Mouse (Mus musculus) layer of hippocampus, postnatal 36 days (tissue): ENCODE data around the gene Hfe2. TPM values are rescaled to one million over a fixed set of nuclear protein-coding genes. Genes with fewer than 3 reads are reported as not detected.

Source experiments
- DNase-seq, 2 experiments: peaks; one replicate each; pipeline ENCODE4 v3.0.0; 2022
- total RNA-seq, 2 experiments: library from RNA; stranded (reverse); gene quantifications; 2 replicates each; pipeline ENCODE4 v1.2.3; 2021

Gene Hfe2
- total RNA-seq, 2 experiments from 2014 or later, result 0.25 TPM; not detected in 1

DNA sequence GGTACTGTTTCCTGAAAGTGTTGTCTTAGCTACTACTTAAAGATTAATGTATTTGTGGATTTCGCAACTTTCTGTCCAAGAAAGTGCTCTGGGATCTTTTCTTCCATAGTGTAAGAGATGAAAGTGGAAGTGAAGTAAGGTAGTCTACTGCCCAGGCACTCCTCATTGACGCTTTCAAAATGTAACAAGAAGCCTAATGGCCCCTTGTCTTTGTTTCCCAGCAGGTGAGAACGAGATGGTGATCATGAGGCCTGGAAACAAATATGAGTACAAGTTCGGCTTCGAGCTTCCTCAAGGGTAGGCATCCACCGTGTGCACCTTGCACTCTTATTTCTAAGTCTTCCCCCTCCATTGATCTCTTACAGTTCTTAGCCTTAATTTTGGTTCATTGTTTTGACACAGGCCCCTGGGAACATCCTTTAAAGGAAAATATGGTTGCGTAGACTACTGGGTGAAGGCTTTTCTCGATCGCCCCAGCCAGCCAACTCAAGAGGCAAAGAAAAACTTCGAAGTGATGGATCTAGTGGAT, 33.8 kb downstream of the Hfe2 start:
- DNase-seq, result no peak

DNA sequence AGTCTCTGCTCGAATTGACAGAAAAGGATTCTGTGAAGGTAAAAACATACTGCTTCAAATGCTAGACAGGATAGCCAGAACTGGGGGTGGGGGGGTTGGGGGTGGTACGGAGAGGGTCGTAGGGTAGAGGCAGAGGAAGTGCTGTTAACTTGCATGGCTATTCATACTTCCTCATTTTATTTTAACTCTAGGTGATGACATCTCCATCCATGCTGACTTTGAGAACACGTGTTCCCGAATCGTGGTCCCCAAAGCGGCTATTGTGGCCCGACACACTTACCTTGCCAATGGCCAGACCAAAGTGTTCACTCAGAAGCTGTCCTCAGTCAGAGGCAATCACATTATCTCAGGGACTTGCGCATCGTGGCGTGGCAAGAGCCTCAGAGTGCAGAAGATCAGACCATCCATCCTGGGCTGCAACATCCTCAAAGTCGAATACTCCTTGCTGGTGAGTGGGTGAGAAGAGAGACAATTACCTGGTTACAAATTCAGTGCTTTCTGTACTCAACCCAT, 34.5 kb downstream of the Hfe2 start:
- DNase-seq, result no peak

DNA sequence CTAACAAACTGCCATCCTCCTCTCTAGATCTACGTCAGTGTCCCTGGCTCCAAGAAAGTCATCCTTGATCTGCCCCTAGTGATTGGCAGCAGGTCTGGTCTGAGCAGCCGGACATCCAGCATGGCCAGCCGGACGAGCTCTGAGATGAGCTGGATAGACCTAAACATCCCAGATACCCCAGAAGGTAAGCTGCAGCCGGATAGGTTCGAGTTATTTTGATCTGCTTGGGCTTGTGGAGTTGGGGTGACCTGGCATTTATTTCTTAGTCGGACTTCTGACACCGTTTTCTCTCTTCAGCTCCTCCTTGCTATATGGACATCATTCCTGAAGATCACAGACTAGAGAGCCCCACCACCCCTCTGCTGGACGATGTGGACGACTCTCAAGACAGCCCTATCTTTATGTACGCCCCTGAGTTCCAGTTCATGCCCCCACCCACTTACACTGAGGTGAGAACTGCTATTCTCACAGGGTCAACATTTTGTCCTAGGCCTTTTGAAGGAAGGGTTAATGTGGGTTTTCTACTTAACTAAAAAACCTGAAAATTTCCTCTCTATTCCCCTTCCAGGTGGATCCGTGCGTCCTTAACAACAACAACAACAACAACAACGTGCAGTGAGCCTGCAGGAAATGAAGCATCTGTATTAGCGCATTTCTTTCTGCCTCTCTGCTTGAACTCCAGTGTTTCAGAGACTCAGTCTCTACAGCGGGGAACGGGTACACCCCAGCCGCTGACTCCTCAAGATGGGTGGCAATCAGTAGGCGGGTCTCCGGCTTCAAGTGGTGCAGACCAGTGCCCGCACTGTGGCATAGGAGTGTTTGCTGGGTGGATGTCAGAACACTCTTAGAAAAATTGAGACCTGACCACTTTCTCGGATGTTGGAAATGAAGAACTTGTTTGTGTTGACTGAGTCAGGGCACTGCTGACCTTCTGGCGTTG, 35.2 kb downstream of the Hfe2 start:
- no peak for DNase-seq

DNA sequence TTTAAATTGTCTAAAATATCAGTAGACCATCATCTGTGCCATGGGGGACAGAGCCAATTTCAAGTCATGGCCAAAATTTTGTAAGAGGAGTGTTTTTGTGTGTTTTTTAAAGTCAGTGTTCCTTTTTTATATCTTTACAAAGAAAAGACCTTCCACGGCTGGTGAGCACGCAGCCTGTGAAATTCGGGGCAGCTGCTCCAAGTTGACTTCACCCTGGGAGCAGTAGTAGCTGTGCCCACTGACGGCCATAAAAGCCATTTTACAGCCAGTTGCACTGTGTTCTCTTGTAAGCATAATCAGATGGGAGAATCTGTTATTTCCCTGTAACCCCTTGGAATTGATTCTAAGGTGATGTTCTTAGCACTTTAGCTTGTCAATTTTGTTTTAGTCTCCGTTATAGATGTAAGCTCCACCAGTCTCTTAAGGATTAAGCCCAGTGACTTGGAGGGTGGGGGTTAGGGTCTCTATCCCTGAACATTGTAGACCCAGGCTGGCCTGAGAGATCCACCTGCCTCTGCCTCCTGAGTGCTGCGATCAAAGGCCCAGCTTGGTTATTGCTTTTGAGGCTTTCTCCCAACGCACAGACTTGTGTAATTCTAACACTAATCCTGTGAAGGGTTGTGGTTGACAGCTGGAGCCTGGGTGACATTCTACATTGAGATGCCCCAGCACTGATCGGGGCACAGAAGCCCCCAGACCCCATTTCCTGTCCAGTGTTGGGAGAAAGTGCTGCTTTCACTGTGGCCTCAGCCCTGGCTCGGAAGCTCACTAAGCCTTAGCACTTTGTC, 36.1 kb downstream of the Hfe2 start:
- DNase-seq, result no peak

DNA sequence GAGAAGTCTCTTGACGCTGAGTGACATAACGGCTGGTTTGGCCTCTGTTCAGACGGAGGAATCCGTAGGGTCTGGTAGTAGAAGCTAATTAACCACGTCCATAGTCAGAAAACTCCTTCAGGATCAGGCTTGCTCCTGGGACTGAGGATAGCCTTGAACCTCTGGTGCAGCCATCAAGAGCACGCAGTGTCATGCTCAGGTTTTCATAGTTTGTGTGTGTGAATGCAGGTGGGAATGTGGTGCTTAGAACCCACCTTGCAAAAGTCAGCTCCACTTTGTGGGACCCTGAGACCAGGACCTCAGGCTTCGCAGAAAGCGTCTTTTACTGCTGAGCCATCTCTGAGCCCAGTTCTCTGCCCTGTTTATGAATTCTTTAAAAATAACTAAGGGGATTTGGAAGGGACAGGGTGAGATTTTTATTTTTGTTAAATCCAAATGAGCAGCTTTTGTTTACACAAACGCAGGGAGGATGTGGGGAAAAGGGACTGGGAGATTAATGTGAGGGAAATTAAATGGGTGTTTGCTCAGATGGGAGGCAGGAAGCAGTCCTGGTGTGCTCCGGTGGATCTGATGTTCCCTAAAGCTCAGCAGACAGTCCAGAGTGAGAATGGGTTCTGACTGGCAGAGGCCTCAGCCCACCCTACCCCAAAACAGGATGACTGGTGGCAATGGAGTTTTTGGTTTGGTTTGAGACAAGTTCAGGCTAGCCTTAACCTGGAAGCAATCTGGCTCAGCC, 37.1 kb downstream of the Hfe2 start:
- DNase-seq, result no peak

DNA sequence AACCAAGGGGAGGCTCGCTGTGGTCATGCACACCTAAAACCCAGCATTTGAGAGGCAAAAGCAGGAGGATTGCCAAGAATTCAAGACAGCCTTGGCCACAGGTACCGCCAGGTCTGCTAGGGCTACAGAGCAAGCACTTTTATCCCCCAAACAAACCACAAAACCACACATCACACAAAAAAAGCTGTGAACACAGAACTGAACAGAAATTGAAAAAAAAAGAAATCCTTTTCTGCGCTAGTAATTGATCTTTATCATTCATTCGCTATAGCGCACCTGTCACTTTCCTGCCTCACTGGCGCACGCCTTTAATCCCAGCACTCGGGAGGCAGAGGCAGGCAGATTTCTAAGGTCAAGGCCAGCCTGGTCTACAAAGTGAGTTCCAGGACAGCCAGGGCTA, 38.3 kb downstream of the Hfe2 start:
- DNase-seq, result no peak

DNA sequence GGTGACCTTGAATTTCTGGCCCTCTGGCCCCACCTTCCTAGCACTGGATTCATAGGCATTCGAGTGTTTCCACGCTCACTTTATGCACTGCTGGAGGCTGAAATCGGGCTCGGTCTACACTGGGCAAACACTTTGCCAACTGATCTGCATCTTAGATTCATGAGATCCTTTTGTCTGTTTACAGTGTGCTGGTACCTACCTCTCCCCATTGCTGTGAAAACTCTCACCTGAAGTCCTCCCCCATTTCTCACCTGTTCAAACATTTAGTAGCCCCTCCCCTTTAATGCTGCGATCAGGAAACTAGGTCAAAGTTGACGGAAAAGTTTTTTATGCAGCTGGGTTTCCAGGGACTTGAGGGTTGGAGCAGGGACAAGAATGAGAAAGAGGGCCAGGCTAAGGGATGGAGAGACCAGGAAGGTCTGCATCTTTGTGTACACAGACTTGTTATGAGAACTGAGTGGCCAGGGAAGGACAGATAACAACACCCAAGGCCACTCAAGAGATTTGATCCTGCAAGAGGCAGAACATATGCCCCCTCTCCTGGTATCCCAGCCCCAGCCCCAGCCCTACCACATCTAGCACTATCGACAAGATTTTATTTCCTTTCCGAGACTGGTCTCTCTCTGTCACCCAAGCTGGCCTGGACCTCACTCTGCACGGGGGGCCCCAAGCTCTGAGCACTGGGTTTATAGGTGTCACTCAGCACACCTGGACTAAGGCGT, 39.1 kb downstream of the Hfe2 start:
- no peak for DNase-seq

DNA sequence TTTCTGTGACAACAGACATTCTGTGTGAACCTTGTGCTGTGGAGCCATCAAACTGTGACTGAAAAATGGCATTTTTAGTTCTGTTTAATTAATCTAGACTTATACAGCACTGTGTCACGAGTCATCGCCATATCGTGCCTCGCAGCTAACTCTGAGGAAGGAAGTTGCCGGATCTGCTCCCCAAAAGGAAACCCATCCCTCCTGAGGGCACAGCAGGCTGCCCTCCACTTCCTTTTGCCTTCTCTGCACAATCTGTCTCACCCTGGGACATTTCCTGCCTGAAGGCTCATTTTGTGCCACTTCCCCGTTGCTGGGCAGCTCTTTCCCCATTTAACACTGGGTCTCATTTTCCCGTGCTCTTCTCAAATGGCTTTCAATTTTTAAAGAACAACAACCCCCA, 39.7 kb downstream of the Hfe2 start:
- no peak for DNase-seq

DNA sequence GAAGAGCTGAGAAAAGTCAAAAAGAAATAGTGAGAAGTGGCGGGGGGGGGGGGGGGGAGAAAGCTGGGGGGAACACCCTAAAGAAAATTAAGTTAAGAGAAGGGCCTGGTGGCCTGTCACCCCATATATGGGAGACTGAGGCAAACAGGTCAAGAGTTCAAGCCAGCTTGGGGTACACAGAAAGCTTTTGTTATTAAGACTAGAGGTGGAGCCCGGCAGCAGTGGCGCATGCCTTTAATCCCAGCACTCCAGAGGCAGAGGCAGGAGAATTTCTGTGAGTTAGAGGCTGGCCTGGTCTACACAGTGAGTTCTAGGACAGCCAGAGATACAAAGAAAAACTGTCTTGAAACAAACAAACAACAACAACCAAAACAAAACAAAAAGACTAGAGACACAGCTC, 40.1 kb downstream of the Hfe2 start:
- no peak for DNase-seq

DNA sequence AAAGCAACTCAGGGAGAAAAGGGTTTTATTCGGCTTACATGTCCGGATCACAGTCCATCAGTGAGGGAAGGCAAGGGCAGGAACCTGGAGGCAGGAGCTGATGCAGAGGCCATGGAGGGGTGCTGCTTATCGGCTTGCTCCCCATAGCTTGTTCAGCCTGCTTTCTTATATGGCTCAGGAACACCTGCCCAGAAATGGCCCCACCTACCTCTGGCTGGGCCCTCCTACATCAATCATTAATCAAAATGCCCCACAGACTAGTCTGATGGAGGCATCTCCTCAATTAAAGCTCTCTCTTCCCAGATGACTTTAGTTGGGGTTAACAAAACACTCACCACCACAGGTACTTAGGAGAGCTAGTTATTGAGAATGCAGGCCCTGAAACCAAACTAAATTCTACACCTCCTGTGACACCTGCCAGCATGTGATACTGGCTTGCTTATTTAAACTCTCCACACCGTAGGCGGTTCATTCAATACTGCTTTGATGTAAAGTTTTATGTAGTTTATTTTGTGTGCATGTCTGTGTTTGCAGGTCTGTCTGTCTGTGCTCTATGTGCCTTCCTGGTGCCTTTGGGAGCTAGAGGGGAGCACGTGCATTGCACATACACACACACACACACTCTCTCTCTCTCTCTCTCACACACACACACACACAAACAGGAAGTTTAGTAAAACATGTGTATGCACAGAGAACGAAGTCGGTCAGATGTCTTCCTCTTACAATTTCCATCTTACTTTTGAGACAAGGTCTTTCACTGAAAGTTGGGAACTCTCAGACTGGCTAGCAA, 41.9 kb downstream of the Hfe2 start:
- no peak for DNase-seq

DNA sequence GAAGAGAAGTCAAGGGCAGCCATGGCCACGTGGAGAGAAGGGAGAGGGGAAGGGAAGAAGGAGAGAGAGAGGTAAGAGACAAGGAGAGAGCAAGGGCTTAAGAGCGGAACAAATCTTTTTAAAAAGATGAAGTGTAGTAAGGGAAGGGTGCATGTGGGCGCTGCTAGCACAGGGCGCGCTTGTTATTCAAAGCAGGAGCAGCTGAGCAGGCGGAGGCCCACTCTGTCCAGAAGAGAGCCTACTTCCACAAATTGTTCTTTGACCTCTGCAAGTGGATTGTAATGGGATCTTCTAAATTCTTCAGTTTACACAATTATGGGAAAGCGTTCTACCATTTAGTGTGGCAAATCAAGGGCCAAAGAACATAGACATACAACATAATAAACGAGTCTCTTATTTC, 43.6 kb downstream of the Hfe2 start:
- DNase-seq, result no peak

DNA sequence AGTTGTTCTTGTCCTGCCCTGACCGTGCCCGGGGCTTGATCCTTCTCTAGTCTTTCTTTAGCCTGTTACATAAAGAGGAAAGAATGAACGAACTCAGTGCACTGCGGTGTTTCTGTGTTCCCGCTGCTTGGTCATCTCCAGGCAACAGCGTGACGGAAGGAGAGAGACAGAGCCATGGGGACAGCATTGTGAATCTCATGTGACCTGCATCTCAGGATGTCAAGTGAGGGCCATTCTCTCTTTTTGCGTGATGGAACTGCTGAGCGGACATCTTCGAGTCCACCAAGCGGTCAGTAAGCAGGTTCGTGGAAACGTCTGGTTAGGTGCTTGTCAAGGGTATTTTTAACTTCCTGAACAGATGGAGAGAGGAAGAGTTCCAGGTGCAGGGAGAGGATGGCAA, 44.5 kb downstream of the Hfe2 start:
- DNase-seq, result no peak

DNA sequence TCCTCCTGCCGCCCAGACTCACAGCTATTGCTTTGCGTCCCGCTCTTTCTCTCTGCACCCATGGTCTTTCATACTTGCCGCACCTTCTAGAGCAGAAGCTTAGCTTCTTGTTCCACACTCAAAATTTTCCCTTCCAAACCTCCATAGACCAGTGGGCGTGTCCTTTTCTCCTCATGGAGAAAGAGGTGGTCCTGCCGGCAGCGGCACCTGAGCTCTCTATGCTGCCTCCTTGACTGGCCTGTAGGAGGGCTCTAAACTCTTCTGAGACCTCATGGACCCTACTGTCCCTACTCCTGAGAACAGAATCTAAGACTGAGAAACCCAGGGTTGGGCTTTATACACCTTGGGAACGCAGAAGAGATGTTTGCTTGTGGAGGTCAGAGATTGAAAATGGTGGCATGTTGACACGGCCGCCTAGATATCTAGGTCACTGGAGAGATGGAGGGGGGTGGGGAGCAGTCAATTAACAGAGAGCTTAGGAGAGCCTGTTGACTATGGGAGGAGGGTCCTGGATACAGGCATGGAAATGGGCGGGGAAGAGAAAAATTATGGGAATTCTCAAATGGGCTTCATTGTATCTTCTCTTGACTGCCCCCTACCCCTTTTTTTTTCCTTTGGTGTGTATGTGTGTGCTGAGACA, 45.1 kb downstream of the Hfe2 start:
- no peak for DNase-seq

DNA sequence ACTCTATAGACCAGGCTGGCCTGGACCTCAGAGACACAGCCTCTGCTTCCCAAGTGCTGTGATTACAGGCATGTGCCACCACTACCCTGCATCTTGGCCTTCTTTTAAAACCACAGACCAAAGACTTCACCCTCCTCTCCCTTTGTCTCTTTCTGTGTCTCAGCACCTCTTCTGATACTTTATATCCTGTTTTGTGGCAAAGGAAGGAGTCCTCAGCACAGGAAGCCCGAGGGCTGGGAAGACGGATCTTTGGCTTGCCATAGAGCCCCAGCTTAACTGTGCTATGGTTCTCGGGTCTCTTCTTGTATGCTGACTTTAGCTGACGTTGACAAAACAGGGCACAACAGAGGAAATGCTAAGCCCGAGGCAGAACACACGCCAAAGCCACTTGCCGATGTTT, 45.7 kb downstream of the Hfe2 start:
- no peak for DNase-seq

DNA sequence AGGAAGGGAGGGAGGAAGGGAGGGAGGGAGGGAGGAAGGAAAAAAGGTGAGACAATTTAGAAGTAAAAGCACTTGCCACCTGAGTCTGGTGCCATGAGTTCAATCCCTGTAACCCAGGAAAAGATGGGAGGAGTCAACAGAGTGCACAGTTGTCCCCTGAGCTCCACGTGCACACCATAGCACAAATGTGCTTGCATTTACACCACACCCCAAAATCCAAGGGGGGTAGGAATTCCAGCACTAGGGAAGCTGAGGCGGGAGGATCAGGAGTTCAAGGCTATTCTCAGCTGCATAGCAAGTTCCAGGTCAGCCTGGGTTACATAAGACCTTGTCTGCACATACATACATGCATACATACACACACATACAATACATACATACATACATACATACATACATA, 46.4 kb downstream of the Hfe2 start:
- DNase-seq, result no peak

DNA sequence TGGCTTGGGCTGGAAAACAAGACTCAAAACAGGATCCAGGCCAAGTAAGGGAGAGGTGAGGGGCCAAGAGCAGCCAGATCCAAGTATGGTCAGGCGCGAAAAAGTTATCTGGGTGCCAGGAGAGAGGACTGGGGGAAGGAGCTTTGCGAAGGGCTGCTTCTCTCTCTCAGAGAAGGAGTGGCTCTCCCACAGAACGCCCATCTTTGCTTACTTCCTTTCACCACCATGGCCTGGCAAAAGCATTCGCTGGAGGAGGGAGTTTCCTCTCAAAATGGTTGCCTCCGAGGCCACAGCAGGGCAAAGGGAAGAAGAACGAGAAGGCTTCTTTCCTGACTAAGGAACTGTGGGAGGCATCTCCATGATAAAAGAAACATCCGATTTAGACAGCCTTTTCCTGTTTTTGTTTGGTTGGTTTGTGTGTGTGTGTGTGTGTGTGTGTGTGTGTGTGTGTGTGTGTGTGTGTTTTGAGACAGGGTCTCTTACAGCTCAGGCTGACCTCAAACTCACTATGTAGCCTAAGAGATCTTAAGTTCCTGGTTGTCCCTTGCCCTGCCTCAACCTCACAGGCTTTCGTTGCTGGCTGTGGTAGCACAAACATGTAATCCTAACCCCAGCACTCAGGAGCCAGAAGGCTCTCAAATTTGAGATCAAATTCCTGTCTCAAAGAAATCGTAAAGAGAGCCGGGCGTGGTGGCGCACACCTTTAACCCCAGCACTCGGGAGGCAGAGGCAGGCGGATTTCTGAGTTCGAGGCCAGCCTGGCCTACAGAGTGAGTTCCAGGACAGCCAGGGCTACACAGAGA, 47.1 kb downstream of the Hfe2 start:
- no peak for DNase-seq

DNA sequence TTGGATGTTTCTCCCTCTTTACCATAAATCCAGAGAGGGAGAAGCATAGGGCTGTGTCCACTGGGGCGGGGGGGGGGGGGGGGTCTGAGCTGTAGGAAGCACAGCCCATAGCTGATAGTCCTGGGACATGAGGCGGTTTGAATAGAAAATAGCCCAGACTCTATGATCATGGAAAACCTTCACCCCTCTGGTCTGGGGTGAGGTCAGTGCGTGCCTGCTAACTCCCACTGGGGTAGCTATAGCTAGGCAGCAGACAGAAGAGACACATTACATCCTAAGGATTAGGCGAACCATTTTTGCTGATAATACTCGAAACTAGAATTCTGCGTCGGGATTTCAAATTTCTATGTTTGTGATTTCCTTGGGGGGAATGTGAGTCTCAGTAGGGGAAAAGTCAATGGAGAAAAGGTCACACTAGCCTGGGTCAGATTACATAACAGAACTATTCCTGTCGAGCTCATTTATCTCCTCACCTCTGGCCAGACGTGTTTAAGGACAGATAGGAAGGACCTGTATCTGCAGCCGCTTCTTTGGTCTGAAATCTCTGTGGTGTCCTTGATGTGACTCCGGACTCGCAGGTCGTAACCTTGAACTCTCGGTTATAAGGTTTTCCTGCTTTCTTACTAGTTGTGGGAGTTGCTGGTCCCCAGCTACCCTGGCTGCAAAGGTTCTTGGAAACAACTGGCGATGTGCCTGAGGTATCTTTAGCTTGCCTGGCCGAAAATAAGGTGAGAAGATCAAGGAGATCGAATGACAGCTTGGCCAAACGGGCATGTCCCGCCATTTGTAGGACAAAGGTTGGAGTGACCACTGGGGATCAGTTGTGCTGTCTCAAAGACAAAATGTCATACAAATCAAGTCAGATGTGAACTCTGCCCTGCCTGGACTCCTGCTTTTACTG, 48.9 kb downstream of the Hfe2 start:
- DNase-seq, result no peak

DNA sequence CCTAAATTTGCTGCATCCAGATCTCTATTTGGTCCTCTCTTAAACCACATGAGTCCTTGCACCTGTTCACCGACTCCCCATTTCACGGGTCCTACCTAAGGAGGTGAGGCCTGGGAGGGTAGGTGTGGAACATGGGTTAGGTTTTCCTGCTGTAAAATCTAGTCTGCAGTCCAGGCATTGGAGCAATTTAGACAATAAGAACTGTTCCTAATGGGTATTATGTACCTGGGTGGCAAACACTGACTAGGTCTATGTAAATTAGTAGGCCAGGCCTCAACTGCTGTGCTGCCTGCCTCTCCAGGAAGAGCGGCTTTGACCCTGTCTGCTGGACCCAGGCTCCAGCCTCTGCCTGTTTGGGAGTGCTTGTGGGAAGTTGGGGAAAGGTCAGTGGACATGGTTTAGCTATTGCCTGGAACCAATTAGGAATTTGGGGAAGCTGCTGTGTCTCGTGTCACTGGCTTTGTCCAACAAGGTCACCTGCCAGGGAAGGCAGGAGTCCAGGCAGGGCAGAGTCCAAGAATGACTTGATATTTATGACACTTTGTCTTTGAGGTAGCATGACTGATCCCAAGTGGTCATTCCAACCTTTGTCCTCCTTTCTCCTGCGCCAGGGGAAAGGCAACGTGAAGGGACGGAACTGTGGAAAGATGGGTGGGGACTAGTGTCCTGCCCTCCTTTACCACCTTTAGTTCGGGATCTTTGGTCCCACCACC, 50.5 kb downstream of the Hfe2 start:
- DNase-seq, result no peak
